Mouse (Mus musculus) cerebellum, adult 2 months (tissue): ENCODE measurements around the gene Mapkapk3.

ENCODE experiments used
- CTCF ChIP-seq: fragments of 200-500 bp; IDR thresholded peaks from 2 replicates; pipeline ENCODE4 v1.5.1; 2011; ENCODE audit warnings: low read depth, mild to moderate bottlenecking, control low read depth, low read length, moderate library complexity, borderline replicate concordance; ENCODE audit not compliant: insufficient read depth
- POLR2A ChIP-seq: fragments of 200-500 bp; IDR thresholded peaks from 2 replicates; pipeline ENCODE4 v1.6.1; 2011; ENCODE audit warnings: low read length, control low read depth, borderline replicate concordance; ENCODE audit not compliant: insufficient read depth

- TF ChIP-seq CTCF = no peak
- TF ChIP-seq POLR2A = no peak
Measured at GRCm38 (mm10) chr9:107301554-107302331, 12.1 kb upstream of the Mapkapk3 start.
